Mouse (Mus musculus) thymus, adult 2 months (tissue): ENCODE data around the gene Fkbpl. TPM values are rescaled to one million over a fixed set of nuclear protein-coding genes. Genes with fewer than 3 reads are reported as not detected.

ENCODE experiments used
- DNase-seq: peaks from one replicate; pipeline ENCODE4 v3.0.0; 2021
- H3K27ac ChIP-seq: fragments of 200-500 bp; 2 replicates; pipeline ENCODE4 v1.5.1; 2012; ENCODE audit warnings: low read length, control low read depth; ENCODE audit not compliant: control insufficient read depth, insufficient read depth
- H3K27me3 ChIP-seq: fragments of 200-500 bp; 2 replicates; pipeline ENCODE4 v1.6.1; 2012; ENCODE audit warnings: mild to moderate bottlenecking, low read length, moderate library complexity, mixed read lengths; ENCODE audit not compliant: control insufficient read depth, insufficient read depth
- H3K36me3 ChIP-seq: fragments of 200-500 bp; 2 replicates; pipeline ENCODE4 v1.6.1; 2012; ENCODE audit warnings: mild to moderate bottlenecking, low read length, moderate library complexity; ENCODE audit not compliant: control insufficient read depth, insufficient read depth
- H3K4me1 ChIP-seq: fragments of 200-500 bp; replicated peaks from 2 replicates; pipeline ENCODE4 v1.6.1; 2012; ENCODE audit warnings: low read length; ENCODE audit not compliant: control insufficient read depth, insufficient read depth
- H3K4me3 ChIP-seq: fragments of 200-500 bp; 2 replicates; pipeline ENCODE4 v1.5.1; 2012; ENCODE audit warnings: mild to moderate bottlenecking, low read length, control low read depth, moderate library complexity; ENCODE audit not compliant: control insufficient read depth, insufficient read depth
- CTCF ChIP-seq: fragments of 200-500 bp; IDR thresholded peaks from 2 replicates; pipeline ENCODE4 v1.5.1; 2012; ENCODE audit warnings: mild to moderate bottlenecking, control low read depth, low read length, moderate library complexity, borderline replicate concordance; ENCODE audit not compliant: control insufficient read depth, poor library complexity, insufficient read depth; ENCODE audit errors: extremely low read depth
- POLR2A ChIP-seq: fragments of 200-500 bp; IDR thresholded peaks from 2 replicates; pipeline ENCODE4 v1.6.1; 2012; ENCODE audit warnings: mild to moderate bottlenecking, low read length, control low read depth, moderate library complexity; ENCODE audit not compliant: control insufficient read depth, poor library complexity, insufficient read depth; ENCODE audit errors: extremely low read depth
- WGBS: fragments of 180-500 bp; shearing (Covaris S2); methylation state at CpG from one replicate; pipeline ENCODE4 v1.1.7; 2018; 5-methylcytosine and 5-hydroxymethylcytosine counted together
- polyA plus RNA-seq: library from polyadenylated mRNA; depleted of rRNA; stranded (reverse); fragments of >200 nt; gene quantifications from 2 replicates; pipeline ENCODE4 v1.2.3, GENCODE M21; 2012

Gene Fkbpl
- polyA plus RNA-seq, 1 experiment = 3.4 TPM

GRCm38 (mm10) chr17:34661121-34661591, 16.6 kb downstream of the Fkbpl start:
- TF ChIP-seq CTCF (no peak), POLR2A (no peak)
- 11% methylated on average over 19 of the region's 19 CpGs for WGBS
- Histone ChIP-seq H3K4me1 (no peaks in the 10 kb centered on the region), H3K4me3 (no peak overlapping the region), H3K27me3 (peaks cover 4% of the 10 kb centered on the region; the same call in 1 of the 2 replicates), H3K27ac (no peak overlapping the region), H3K36me3 (no peaks in the 10 kb centered on the region)
- DNase-seq = no peak

- Histone ChIP-seq H3K27me3 (peaks cover 4% of the 10 kb centered on the region; the same call in 1 of the 2 replicates), H3K4me1 (no peaks in the 10 kb centered on the region), H3K27ac (no peak overlapping the region), H3K36me3 (no peaks in the 10 kb centered on the region), H3K4me3 (no peak overlapping the region)
- DNase-seq = no peak
- WGBS = 84% methylated on average over 1 of the region's 1 CpGs
- no peak for TF ChIP-seq POLR2A
- no peak for TF ChIP-seq CTCF
Observed at GRCm38 (mm10) chr17:34662468-34662867, 17.9 kb downstream of the Fkbpl start.

GRCm38 (mm10) chr17:34662978-34663377, 18.4 kb downstream of the Fkbpl start:
- WGBS = 87% methylated on average over 8 of the region's 8 CpGs
- Histone ChIP-seq H3K4me1 (no peaks in the 10 kb centered on the region), H3K27me3 (peaks cover 4% of the 10 kb centered on the region; the same call in 1 of the 2 replicates)

GRCm38 (mm10) chr17:34663558-34663957, 19.0 kb downstream of the Fkbpl start:
- DNase-seq = no peak
- Histone ChIP-seq H3K4me3 (no peak overlapping the region), H3K27ac (no peak overlapping the region), H3K4me1 (no peaks in the 10 kb centered on the region), H3K27me3 (peaks cover 4% of the 10 kb centered on the region; the same call in 1 of the 2 replicates), H3K36me3 (no peaks in the 10 kb centered on the region)
- 53% methylated on average over 1 of the region's 1 CpGs for WGBS
- no peak for TF ChIP-seq POLR2A
- TF ChIP-seq CTCF = no peak

More at GRCm38 (mm10) chr17:34662978-34663377, 18.4 kb downstream of the Fkbpl start:
- Histone ChIP-seq H3K36me3 (no peaks in the 10 kb centered on the region), H3K27ac (no peak overlapping the region), H3K4me3 (no peak overlapping the region)
- TF ChIP-seq CTCF (no peak), POLR2A (no peak)
- DNase-seq = no peak

GRCm38 (mm10) chr17:34664472-34664871, 19.9 kb downstream of the Fkbpl start:
- H3K27me3 ChIP-seq = no peaks in the 10 kb centered on the region; the same call in 1 of the 2 replicates
- 74% methylated on average over 7 of the region's 7 CpGs for WGBS
- no peak for DNase-seq
- H3K4me1 ChIP-seq = no peaks in the 10 kb centered on the region
- no peaks in the 10 kb centered on the region for H3K36me3 ChIP-seq
- H3K4me3 ChIP-seq = no peak overlapping the region
- no peak for TF ChIP-seq CTCF
- no peak for TF ChIP-seq POLR2A
- H3K27ac ChIP-seq = no peak overlapping the region

- Histone ChIP-seq H3K4me1 (no peaks in the 10 kb centered on the region), H3K4me3 (no peak within 1 kb of the TSS), H3K27ac (no peak within 1 kb of the TSS), H3K27me3 (peaks cover 7% of the 10 kb centered on the region; the same call in 1 of the 2 replicates), H3K36me3 (no peaks in the 10 kb centered on the region)
- 62% methylated on average over 7 of the region's 7 CpGs for WGBS
- DNase-seq = no peak
- TF ChIP-seq POLR2A (no peak), CTCF (no peak)
Observed at GRCm38 (mm10) chr17:34670235-34670634, 25.7 kb downstream of the Fkbpl start, which contains the start of gene Tnxb. Tnxb (plus strand) TSS chr17:34670535.
